Mouse (Mus musculus) spleen, postnatal 36 days (tissue): Measurements from ENCODE around the gene Arf6.

Experiments
- DNase-seq, 2 experiments: peaks; one replicate each; pipeline ENCODE4 v3.0.0; 2022; ENCODE audit warnings: low spot score in 2 of 2, mixed read lengths in 1 of 2

The Arf6 gene

GRCm38 (mm10) chr12:69413303-69413702 lies 41.4 kb downstream of the Arf6 start:
- no peak for DNase-seq

DNA sequence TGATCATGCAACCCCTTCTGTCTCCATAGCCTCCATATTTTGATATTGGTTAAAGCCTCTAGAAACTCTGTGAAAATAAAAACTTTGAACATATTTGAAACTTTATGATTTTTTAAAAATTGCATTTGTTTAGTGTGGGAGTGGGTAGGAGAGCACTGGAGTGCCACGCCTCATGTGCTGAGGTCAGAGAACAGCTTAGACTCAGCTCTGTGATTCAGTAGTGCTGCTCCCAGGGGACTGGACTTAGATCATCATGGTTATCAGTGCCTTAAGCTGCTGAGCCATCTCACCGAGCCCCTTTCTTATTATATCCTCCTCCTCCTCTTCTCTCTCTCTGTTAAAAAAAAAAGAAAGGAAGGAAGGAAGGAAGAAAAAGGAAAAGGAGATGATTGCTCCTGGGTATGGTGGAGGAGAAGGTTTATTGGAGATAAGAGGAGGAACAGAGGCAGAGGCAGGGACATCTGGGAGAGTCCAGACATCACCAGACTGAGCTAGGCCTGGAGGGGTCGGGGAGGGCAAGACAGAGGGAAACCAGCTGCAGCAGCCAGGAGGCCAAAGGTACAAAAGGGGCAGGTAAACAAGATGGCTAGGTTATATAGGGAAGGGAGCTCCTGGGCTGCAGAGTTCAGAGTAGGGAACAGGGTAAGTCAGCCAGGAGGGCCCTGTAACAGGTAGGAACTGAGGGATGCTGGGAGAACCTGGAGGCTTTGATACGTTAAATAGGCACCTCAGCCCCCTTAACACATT lies 43.0 kb downstream of the Arf6 start:
- DNase-seq = peak; percentile 55 to 62

DNA sequence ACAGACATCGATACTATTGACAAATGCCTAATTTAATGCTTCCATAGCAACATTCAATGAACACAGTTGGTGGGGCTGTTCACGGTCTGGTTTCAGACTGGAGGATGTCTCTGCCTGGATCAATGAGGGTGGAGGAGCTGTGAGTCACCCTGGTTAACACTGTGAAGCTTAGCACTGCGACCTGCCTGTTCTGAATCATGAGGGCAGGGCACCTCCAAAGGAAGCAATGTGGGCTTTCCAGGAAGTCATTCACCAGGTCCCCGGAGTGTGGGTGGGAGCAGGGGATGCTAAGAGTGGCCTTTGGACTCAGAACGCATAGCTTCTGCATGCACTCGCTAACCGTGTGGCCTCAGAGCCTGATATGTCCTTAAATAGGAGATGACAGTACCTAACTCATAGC lies 44.8 kb downstream of the Arf6 start:
- no peak for DNase-seq

DNA sequence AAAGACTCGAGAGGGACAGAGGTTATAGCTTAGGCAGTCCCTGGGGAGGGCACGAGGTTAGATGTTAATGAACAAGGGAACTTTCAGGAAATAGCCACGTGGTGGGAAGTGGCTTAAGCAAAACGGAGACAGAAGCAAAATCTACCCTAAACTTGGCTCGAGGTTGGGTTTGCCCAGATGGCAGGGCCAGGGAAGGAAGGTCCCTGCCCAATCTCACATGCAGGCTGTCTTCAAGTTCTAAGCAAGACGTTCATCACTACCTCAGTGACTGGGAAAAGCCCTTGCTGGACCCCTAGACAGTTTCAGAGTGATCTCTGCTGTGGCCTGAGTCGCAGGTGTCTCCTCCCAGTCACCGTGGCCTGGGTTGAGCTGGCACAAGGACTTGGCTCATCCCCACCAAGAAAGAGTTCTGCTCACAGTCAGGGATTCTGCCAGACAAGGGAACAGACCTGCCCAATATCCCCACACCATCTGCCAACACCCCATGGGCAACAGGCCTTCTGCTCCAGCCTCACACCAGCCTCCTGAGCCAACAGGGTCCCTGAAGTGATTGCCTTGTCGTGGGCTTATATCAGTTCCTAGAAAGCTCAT lies 45.8 kb downstream of the Arf6 start:
- peak; percentile 69 to 74 for DNase-seq

GRCm38 (mm10) chr12:69418606-69419005 lies 46.7 kb downstream of the Arf6 start:
- DNase-seq = no peak

DNA sequence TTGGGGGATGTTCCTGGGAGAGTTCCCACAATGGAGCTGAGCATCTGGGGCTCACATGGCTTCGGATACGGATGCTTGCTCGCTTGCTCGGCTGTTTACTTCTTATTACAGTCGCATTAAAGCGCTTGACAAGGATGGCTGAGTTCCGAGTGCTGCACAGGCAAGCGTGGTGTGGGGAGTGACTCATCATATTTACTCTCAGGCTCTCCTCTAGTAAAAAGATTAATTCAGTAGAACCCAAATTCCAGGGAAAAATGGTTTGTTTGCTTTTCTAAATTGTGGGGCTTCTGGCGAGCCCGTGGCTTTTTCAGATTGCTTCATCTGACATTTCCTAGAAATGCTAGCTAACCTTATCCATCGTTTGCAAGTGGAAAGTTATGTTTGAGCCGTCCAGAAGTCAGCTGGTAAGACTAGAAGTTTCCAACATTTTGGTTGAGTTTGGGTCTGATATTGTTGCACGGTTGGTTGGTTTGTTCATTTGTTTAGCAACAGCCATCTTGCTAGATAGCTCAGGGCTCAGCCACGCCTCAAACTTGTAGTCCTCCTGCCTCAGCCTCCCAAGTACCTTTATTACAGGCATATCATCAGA lies 47.2 kb downstream of the Arf6 start:
- DNase-seq = no peak

GRCm38 (mm10) chr12:69419606-69420005 lies 47.7 kb downstream of the Arf6 start:
- DNase-seq = no peak

DNA sequence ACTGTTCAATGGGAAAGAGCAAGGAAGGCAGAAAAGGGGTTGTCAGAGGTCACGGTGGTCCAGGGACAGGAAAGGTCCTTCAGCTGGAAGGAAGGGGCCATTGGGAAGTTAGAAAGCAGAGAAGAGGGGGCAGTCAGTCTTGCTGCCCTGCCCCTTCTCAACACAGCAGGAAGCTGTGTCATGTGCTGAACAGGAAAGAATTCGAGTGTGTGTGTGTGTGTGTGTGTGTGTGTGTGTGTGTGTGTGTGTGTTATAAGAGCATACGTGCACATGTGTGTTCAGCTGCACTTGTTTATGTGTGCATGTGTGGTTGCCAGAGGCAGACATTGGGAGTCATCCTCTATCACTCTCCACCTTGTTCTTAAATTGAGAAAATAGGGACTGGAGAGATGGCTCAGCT lies 48.8 kb downstream of the Arf6 start:
- peak; percentile 51 to 70 for DNase-seq

DNA sequence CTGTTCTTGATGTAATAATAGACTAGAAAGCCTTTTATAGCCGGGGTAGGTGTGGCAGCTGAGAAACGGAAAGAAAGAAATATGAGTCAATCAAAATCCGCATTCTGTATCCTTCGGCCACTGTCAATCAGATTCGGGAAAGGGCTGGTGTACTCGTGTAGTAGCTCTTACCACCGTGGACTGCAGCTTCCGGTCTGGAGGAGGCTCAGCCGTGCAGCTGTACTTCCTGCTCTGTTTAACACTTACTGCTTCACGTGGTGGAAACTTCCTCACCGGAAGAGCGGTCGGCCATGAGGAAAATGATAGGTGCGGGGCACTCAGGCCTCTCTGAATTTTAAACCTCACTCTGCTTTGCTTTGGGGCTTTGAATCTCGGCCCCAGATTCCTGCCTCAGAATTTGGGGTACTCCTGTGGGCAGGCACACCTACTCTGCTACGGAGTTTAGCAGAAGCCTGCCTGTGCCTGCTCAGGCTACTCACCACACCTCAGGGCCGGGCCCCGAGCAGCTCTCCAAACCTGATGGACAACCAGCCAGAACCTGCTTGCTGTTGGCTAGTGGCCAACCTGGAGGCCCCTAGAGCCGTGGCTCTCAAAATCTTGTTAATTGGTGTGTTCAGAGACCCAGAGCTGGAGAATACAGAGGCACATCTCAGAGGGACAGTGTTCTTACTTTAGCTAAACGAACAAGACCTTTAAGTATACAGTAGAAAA lies 51.0 kb downstream of the Arf6 start:
- peak; percentile 84 to 85 for DNase-seq
